Mouse (Mus musculus) kidney, postnatal 10 days (tissue): ENCODE measurements at regions not wholly inside any gene's neighbourhood (a gene's known extent, or its start where the extent isn't known, plus 50 kb on each side); places are given as distances from the start of the nearest gene placed in this dataset.
A peak's percentile ranks its signal among the peaks of the same experiment; 100 is the strongest.

Experiments used
- DNase-seq: peaks from one replicate; pipeline ENCODE4 v3.0.0; 2021; ENCODE audit warnings: mixed read lengths

DNA sequence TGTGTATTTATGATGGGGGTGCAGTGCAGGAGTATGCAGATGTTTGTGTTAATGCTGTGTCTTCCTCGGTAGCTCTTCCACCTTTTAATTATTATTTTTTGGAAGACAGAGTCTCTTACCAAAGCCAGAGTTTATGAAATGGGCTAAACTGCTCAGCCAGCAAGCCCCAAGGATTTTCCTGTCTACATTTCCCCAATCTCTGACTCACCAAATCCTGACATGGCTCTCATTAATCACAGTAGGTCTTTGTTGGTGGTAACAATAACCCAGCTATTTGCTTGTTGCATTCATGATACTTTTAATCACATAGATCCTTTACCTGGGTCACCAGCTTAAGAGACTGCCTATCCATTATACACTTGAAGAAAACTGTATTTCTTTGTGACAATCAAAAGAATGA is 427.8 kb upstream of the Rgma start:
- no peak for DNase-seq

DNA sequence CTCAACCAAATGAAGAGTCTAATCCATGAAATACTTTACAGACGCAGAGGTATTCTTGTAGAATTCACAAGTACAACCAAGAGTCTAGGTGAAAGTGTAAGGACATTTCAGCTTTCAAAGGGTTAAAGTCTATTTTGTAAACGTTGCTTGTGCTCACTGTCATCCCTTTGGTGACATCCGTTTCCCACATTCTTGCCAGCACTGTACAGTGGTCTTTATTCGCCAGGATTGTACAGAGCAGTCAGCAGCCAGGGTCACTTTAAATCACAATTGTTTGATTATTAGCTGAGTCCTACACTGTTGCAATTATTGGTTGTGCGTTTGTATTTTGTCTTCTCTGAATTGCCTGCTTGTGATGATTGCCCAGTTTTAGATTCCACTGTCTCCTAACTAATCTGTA is 427.3 kb upstream of the Rgma start:
- no peak for DNase-seq

DNA sequence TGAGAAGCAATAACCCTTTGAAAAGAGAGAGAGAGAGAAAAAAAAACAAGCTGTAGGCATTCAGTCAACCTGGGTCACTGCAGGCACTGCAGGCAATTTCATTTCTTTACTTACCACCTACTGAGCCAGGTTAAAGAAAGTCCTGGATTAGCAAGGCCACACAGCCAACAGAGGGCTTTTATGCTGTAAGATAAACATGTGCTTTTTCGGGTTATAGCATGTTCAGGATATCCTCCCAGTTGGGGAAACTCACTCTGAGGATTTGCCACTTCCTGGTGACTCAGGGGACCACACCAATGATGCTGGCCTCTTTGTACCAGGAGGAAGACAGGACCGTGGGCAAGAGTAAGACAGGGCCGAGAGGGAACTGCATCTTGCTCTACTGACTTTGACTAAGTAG is 426.6 kb upstream of the Rgma start:
- no peak for DNase-seq

DNA sequence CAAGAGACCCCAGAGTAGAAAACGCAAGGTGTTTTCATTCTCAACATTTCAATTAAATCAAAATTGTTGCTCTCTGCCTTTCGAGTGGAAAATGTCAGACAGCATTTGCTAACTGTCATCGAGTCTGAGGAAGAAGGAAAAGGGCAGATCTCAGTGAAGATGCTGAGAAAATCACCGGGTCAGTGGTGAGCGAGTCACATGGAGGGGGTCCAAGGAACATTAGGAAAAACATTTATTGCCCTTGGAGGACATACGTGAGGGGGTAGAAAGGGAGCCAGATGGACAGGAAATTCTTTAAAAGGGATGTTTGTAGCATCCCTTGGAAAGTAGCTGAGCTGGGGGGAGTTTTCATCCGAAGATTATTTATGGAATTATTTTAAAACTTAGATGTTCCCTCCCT is 425.4 kb upstream of the Rgma start:
- no peak for DNase-seq

DNA sequence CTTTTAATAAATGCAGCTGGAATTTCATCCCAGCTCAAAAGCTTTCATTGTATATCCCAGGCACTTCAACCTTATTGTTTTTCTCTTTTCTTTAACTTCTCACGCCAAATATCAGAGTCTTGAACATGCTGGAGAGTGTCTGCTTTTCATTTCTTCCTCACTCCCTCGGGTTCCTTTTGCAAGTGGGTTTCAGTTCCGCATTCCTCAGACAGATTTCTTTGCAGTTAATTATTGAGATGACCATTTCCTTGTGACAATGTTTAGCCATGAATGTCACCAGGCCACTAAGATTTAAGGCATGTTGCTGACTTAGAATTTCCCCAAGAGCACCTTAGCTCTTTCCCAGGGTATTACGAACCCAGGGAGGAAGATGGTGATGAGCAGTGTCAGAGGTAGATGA is 417.6 kb upstream of the Rgma start:
- DNase-seq = no peak

DNA sequence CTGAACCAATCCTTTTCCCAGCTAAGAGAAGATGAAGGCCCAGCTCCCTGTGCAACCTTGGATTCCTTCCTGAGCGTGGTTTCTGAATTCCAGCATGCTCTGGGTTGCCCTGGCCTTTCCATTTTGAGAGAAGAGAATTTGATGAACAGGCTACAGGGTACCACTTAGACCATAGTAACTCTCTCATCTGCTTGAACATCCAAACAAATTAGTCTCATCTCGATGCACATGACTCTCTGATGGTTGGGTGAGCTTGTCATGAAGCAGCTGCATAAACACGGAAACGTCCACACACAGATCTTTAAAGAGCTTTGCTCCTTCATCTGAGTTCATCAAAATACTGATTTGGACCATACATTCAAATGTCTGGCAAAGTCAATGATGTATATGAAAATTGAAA is 414.0 kb upstream of the Rgma start:
- DNase-seq = no peak

DNA sequence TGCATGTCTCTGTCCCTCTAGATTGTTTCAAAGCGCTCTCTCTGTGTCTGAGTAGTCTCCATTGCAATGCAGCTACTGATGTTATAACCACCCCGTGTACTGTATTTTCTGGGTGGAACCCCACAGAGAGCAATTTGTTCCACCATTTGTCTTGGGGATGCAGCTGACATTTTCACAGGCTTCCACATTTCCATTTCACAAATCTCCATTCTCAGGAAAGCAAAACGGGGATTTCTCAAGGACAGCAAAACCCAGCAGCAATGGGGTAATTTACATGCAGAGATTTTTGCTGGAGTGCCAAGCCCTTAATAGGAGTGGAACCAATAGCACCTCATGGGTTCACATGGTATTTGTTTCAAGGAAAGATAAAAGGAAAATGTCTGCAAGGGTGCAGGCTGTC is 412.5 kb upstream of the Rgma start:
- DNase-seq = no peak

DNA sequence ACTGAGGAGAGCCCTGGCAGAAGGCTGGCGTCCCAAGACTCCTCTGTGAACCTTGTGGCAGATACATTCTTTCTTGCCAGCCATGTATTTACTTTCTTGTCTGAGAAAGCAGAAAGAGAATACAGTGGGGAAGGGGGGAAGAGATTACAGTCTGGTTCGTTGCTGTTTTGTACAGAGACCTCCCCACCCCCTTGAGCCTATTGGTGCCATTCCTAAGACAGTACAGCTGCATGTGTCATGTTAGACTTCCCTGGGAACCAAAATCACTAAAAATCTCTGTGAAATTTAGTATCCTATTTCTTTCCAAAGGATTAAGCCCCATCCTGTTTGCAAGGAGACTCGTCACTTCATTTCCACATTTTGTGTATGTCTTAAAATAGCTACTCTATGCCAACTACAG is 411.4 kb upstream of the Rgma start:
- no peak for DNase-seq

DNA sequence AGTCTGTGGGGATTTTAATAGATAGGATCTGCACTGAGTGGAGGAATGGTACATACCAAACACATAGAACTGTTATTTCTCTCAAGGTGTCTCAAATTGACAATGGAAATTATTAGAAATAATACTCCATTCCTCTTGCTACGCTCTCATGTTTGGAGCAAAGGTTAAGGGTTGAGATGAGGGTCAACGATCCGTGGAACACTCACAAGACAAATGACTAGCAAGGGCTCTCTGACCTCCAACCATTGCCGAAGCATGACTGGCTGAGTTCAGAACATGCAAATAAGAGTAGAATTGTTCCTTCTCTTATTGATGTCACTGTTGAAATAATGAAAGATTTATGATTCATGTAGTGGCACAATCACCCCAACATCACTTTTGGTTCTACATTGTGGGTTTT is 407.1 kb upstream of the Rgma start:
- DNase-seq = no peak

DNA sequence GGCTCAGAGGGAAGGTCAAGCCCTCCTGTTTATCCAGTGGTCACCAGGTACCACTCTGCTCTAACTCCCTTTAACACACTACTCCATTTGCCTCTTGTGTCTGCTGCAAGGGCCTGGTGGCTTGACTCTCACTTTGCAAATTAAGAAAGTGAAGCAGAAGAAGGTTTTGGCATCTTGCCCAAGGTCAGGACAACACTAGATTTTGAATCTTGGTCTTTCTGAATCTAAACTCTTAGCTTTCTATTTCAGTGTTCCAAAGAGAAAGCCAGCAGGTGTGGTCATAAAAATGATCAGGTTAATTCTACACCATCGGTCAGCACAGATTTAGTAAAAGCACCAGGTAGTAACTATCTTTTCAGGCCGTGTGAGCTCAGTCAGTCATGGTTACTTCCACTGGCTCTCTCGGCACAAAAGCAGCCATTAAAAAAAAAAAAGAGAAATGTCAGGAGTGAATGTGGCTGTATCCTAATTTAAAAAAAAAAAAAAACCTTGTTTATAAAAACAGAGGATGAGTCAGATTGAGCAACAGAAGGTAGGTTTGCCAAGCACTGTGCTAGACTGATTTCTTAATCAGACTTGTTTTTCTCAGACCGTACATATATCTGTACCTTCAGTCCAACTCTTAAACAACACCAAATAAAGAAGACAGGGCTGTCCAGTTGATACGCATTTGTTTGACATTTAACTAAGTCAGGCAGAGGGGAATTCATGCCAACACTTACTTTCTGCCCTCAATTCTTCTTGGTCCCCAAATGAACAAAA is 403.6 kb upstream of the Rgma start:
- DNase-seq = no peak

DNA sequence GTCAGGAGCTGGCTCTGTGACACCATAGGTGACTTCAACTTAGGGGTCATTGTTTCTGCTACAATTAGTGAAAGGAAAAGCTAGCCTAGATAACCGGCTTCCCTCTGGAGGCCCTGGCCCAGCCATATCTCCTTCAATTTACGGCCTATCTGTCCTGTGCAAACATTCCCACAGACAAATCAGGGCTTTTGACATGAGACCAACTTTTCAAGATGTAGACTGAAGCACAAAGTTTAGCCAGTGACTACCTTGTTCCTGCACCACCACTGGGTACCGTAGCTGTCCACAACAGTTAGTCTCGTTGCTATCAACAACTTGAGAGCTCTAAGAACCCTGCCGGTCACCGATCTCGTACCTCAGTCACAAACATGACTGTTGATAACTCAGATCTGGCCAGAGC is 402.9 kb upstream of the Rgma start:
- no peak for DNase-seq

DNA sequence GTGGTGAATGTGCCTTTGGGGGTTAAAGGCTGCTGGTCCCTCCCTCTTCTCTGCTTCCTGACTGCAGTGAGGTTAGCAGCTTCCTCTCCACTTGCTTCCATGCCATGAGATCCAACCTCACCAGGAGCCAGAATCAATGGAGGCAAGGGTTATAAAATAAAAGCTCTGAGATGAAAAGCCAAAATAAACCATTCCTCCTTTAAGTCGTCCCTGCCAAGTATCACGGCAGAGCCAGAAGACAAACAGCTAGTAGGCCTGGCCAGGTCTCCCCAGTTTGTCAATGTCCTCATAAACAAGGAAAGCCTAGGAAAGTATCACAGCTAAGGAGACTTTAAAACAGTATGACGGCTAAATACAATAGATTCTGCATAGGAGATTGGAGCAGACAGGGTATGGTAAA is 401.5 kb upstream of the Rgma start:
- no peak for DNase-seq

DNA sequence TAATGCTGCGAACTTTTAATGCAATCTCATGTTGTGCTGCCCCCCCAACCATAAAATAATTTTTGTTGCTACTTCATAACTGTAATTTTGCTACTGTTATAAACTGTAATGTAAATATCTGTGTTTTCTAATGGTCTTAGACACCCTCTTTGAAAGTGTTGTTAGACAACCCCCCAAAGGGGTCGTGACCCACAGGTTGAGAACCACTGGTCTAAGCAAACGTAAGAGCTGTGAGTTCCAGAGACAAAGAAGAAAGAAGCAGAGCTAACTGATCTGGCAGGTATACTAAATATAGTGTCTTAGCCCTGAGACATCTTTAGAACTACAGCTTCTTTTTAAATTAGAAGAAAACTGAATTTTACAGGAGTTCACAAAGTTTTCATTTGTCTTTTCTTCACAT is 400.9 kb upstream of the Rgma start:
- DNase-seq = no peak

DNA sequence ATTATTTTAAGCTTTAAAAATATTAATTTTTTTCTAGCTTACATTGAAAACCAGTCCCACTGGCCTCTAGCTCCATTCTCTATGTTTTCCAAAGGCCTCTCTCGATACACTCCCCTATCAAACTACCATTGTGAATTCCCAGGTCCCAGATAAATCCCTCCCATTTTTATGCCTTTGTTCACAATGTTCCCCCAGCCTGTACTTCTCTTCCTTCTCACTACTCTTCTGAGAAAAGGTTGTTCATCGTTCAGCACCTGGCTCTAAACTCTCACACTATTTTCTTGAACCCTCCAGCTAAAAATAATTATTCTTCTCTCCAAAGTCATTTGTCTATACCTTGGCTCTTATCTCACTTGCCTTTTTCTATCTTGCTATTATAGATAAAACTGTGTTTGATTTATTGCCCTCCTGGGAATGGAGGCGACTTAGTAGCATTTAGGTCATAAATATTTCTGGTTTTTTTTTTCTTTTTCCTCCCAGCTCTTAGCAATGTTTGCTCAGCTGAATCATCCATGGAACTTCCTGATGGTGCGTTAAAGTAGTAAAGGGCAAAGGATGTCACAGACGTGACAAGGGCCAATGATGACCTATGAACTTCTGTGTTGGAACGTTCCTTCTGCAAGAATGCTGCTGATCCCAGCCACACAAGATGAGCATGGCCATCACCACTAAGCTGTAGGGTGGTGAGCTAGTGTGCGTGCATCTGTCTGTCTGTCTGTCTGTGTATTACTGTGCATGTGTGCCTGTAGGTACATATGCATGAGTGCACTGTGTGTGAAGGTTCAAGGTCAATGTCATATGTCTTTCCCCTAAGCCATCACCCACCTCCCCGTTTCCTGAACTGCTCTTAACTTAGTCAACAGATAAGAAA is 384.5 kb upstream of the Rgma start:
- DNase-seq = peak; percentile 28

DNA sequence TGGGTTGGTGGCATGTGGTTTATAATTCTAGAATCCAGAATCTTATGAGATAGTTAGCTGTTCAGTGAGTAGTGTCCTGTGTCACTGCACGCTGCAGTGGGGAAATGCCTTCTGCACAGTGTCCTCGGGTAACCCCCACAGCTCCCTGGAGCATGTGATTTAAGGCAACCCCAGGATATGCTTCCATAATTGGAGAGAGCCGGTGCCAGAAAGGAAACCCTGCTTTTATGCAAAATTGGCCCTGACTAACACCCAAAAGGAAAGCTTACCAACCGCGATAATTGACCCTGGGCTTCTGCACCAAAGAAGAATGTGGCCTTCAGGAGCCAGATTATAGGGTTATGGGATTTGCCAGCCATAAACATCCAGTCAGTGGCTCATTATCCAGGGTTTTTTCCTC is 376.9 kb upstream of the Rgma start:
- DNase-seq = peak; percentile 54

DNA sequence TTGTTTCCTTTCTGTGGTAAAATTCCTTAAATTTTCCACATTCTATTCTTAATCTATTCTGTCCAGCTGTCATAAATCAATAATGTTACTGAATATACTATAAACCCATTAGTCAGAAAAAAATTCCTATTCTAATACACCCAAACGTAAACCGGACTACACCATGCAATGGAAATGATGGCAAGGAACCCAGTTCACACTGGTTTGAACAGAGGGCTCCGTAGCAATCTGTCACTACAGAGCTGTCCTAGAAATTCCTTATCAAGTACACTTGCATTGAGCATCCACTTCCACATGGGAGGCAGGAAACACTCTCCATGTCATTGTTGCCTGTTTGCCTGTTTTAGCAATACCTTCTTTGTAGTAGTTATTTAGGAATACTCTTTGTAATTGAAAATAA is 356.2 kb upstream of the Rgma start:
- no peak for DNase-seq

DNA sequence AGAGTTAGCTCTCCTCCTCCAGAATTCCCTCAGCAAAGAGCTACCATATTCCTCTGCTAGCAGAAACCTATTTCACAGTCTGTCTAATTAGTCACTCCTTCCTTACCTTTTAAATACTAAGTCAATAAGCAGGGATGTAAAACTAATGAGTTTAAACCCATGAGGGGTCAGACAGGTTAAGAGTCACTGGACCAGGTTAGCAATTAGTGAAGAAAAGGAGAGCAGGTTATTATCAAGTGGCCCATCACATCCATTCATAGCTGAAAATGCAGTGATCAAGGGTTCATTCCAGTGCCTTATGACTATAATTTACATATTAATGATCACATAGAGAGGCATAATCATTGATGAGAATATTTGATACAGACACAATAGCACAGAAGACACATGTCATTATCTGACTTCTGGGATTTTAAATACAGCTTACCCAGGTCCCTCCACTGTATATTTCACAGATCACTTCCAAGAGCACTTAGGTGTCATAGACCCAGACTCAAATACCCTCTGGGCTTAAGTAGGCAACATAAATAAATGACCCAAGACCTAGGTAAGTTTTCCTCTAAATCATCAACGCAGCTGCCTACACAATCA is 355.4 kb upstream of the Rgma start:
- DNase-seq = no peak

DNA sequence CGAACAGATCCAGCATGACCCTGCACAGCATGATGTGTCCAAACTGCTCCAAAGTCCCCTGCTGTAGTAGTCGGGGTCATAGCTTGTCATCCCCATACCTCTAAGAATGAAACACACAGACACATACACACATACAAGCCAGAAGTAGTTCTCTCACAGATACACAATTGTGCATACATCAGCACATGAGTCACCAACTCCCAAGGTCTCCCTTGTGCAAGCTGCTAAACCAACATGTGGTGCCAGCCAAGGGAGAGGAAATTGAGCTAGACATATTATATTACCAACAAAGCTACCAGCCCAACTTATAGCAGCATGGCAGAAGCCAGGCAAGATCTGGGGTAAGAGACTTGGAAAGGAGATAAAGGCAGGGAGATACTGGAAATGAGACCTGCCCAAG is 353.5 kb upstream of the Rgma start:
- DNase-seq = no peak

DNA sequence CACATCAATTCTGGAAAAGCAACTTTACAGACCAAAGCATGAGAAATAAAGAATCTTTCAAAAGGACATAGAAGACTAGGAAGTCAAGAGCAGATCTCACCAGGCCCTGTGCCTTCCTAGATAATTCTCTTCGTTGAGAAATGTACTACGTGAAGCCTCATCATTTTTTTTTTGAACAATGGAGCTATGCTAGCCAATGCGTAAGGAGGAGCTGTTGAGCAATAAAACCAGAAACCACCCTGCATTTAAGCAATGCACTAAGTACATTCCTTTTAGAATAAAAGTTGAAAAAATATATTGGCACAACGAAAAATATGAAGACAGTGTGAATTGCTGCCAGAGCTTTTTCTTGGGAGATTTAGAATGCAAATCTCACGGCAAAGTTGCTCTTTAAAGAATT is 349.7 kb upstream of the Rgma start:
- no peak for DNase-seq

DNA sequence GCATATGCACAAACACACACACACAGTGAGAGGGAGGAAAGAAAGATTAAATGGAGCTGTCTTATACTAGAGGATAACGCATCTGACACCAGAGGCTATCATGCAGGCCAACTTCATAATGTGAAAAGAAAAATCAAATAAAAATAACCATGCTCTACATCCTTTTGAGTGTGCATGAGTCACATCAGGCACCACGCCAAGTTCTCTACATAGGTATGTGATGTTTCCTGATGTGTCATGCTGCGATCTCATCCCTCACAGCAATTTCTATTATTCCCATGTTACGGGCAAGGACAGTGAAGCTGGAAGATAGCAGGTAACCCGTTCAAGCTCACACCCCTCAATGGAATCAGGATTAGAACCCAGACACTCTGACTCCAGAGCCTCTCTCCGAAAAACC is 346.4 kb upstream of the Rgma start:
- DNase-seq = no peak

DNA sequence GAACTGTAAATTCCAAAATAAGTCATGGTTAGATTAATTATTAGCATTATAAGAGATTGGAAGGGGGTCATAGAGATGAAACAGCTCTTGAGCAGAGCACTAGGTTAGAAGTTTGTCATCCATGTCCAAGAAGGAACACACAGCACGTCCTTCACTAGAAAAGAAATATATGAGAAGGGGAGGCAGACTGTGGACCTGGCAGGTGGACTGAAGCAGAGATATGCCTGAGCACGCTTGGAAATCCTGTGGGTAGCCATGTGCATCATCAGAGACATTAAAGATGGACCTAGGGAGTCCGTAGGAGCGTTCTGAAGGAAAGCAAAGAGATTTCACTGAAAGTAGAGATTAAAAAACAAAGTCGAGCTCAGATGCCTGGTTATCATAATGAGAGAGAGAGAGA is 343.9 kb upstream of the Rgma start:
- no peak for DNase-seq

DNA sequence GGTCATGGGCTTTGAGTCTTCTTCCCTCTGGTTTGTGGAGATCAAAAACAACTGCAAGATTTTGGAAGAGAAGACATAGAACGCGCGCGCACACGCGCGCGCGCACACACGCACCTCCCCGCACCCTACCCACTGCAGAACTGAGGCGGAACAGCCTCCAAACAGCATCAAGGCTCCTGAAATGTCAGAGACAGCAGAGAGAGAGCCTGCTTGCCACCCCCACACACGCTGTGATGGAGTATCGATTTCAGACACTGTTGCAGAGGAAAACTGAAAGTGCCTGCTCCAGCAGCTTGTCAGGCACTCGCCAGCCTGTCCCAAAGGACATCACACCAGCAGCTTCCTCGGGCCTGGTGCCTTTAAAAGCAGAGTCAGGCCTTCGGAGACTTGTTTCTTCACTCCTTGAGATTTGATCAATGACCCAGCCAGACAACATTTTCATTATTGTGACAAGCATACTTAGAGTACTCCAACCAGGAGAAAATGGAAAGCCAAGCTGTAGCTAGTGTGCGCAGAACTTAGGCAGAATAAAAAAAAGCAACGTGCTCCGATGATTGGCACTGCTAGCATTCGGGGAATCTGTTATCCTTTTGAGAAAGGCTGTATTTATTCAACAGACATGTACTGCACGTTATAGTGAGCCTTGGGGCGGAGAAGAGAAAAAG is 342.9 kb upstream of the Rgma start:
- DNase-seq = no peak

DNA sequence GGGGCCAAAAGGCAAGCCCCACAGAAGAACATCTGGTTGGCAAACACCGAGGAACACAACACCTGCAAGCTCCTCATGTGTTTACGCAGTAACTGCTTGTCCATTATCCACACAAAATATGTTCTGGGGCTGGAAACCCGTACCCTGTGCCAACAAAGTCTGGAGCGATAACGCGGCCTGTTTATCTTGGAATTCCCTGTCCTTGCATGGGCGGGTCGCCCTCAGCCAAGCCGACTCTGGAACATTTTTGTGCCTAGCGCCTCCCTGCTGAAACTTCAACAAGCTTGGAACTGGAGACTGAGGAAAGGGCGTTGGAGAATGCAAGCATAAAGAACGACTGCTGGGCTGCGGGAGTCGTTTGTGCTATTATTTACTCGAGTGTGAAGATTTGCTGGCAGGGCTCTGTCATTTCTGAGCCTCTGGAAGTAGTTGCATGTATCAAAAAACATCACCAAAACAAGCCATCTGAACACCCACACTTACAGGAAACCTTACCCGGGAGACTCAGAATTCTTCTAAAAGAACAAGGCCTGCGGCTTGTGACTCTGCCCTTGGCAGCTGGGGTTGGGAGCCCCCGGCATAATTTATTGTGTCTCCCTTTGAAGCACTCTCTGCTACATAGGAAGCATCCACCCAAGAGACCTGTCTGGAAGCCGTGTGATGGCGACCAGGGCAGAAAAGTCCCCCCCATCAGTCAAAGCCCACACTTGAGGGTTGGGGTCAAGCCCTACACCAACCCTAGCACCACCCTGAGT is 338.3 kb upstream of the Rgma start:
- DNase-seq = peak; percentile 59
